Mouse (Mus musculus): ENCODE results near the gene Cabcoco1. TPM values are rescaled to one million over a fixed set of nuclear protein-coding genes. Genes with fewer than 3 reads are reported as not detected.

The Cabcoco1 gene
- polyA plus RNA-seq, 1 experiment from 2014 or later, result 1.3 TPM

DNA sequence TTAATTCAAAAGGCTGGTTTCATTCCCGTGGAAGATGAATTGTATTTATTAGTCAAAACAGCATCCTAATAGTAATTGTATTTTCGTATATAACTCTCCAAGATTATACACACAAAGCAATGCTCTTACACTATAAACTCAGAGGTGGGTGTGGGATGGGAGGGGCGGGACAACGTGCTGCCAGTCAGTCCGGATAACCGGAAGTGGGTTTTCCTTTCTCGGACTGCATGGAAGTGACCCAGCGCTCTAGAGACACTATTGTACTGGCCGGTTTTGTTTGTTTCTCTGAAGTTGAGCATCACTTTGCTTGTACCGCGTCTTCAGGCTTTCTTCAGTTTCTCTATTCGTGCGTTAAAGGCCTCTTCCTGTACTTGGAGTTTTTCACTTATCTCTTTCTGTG is 110.8 kb downstream of the Cabcoco1 start:
- H3K36me3 ChIP-seq, result no peaks in the 10 kb centered on the region
- WGBS, result 89% methylated on average over 13 of the region's 13 CpGs
- ATAC-seq (ENCODE audit: low FRiP score), result no peak
- H3K27ac ChIP-seq (replicated peaks), result no peak overlapping the region
- no peaks in the 10 kb centered on the region for H3K4me1 ChIP-seq
- H3K9me3 ChIP-seq (replicated peaks), result no peaks in the 10 kb centered on the region
- H3K4me3 ChIP-seq (replicated peaks), result no peak overlapping the region
- no peak overlapping the region for H3K4me2 ChIP-seq
- no peaks in the 10 kb centered on the region for H3K27me3 ChIP-seq (replicated peaks)
- H3K9ac ChIP-seq (replicated peaks), result no peak overlapping the region

- Histone ChIP-seq H3K36me3 (no peaks in the 10 kb centered on the region), H3K9me3 (replicated peaks) (no peaks in the 10 kb centered on the region), H3K4me3 (replicated peaks) (no peak overlapping the region), H3K4me2 (no peak overlapping the region), H3K27ac (replicated peaks) (no peak overlapping the region), H3K27me3 (replicated peaks) (no peaks in the 10 kb centered on the region), H3K9ac (replicated peaks) (no peak overlapping the region), H3K4me1 (no peaks in the 10 kb centered on the region)
- no peak for ATAC-seq (ENCODE audit: low FRiP score)
- 65% methylated on average over 7 of the region's 7 CpGs for WGBS
These were observed 121.2 kb downstream of the Cabcoco1 start for GRCm38 (mm10) chr10:68420393-68420920.

- H3K9me3 ChIP-seq (replicated peaks), result no peaks in the 10 kb centered on the region
- H3K27me3 ChIP-seq (replicated peaks), result no peaks in the 10 kb centered on the region
- WGBS, result 68% methylated on average over 2 of the region's 2 CpGs
- no peak overlapping the region for H3K27ac ChIP-seq (replicated peaks)
- H3K36me3 ChIP-seq, result no peaks in the 10 kb centered on the region
- no peak overlapping the region for H3K4me3 ChIP-seq (replicated peaks)
- H3K9ac ChIP-seq (replicated peaks), result no peak overlapping the region
- H3K4me2 ChIP-seq, result no peak overlapping the region
- no peak for ATAC-seq (ENCODE audit: low FRiP score)
- no peaks in the 10 kb centered on the region for H3K4me1 ChIP-seq
These were observed 121.8 kb downstream of the Cabcoco1 start for GRCm38 (mm10) chr10:68419893-68420292.

DNA sequence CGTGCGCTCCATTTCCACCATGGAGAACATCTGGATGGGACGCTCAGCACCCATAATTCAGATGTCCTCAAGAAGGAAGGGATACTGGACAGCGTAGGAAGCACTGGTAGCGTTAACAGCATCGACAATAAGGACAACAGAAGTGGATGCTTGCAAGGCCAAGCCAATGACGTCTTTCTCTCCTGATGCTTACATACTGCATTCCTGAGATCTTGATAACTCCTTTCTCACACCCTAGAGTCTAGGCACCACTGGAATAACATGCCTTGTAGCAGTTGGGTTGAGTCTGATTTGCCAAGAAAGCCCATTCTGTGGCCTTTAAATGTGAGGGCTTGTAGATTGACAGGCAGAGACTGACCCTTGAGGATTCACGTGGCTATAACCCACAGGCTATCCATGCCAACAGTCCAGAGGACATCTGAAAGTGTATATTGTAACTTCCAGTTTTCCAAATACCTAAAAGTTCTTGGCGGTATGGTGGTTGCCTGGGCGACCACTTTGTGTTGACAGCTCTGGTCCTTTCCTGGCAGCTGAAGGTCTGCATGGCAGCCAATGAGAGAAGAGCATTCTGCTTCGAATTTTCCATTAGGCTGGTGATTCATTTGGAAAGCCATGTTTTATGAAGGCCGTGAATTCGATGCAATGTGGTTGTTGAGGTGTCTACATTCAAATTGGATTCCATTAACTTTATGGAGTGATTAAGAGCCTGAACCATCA is 124.5 kb downstream of the Cabcoco1 start:
- 89% methylated on average over 13 of the region's 13 CpGs for WGBS
- H3K4me1 ChIP-seq, result no peaks in the 10 kb centered on the region
- H3K36me3 ChIP-seq, result no peaks in the 10 kb centered on the region
- H3K27me3 ChIP-seq (replicated peaks), result no peaks in the 10 kb centered on the region
- no peak for ATAC-seq (ENCODE audit: low FRiP score)
- H3K9me3 ChIP-seq (replicated peaks), result no peaks in the 10 kb centered on the region
- no peak overlapping the region for H3K9ac ChIP-seq (replicated peaks)
- H3K27ac ChIP-seq (replicated peaks), result no peak overlapping the region
- no peak overlapping the region for H3K4me2 ChIP-seq
- H3K4me3 ChIP-seq (replicated peaks), result no peak overlapping the region

DNA sequence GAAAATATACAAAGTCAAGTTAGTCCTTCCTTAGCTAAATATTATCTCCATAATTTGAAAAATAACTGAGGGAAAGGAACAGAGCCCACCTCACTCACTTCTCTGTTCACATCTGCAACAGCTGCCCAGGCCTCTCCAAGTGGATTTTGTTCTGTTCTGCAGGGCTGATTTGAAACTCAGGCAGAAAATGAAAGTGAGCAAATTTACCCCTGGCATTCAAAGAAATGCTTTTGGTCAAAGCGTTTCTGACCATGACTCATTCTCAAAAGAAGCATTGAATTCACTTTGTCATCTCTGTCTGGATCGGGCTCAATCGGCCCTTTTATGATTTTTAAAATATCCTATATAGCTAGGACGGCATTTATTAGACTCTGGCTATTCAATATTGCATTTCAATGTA is 135.8 kb downstream of the Cabcoco1 start:
- H3K36me3 ChIP-seq, result no peaks in the 10 kb centered on the region
- ATAC-seq (ENCODE audit: low FRiP score), result no peak
- no peak overlapping the region for H3K27ac ChIP-seq (replicated peaks)
- 85% methylated on average over 4 of the region's 4 CpGs for WGBS
- no peak overlapping the region for H3K4me3 ChIP-seq (replicated peaks)
- H3K9ac ChIP-seq (replicated peaks), result no peak overlapping the region
- H3K9me3 ChIP-seq (replicated peaks), result no peaks in the 10 kb centered on the region
- no peak overlapping the region for H3K4me2 ChIP-seq
- H3K4me1 ChIP-seq, result no peaks in the 10 kb centered on the region
- H3K27me3 ChIP-seq (replicated peaks), result no peaks in the 10 kb centered on the region

DNA sequence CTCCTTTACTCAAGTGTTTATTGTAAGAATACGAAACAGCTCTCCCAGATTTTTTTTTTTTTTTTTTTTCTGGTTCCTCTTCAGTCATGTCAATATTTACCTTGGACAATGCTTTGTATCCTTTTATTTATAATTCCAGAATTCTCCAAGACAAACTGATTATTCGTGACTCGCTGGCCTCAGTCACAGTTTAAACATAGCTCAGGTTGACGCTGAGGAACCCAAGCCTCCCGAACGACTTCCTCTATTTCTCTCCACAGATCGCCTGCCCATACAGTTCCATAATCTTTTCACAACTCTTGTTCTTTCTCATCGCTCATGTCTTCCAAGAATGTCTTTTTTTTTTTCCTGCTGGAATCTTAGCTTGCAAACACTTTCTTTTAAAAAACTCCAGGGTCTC is 144.9 kb downstream of the Cabcoco1 start:
- 81% methylated on average over 8 of the region's 8 CpGs for WGBS
- Histone ChIP-seq H3K4me3 (replicated peaks) (no peak overlapping the region), H3K9ac (replicated peaks) (no peak overlapping the region), H3K27me3 (replicated peaks) (no peaks in the 10 kb centered on the region), H3K36me3 (no peaks in the 10 kb centered on the region), H3K4me1 (no peaks in the 10 kb centered on the region), H3K4me2 (no peak overlapping the region), H3K27ac (replicated peaks) (no peak overlapping the region), H3K9me3 (replicated peaks) (no peaks in the 10 kb centered on the region)
- ATAC-seq (ENCODE audit: low FRiP score), result no peak

DNA sequence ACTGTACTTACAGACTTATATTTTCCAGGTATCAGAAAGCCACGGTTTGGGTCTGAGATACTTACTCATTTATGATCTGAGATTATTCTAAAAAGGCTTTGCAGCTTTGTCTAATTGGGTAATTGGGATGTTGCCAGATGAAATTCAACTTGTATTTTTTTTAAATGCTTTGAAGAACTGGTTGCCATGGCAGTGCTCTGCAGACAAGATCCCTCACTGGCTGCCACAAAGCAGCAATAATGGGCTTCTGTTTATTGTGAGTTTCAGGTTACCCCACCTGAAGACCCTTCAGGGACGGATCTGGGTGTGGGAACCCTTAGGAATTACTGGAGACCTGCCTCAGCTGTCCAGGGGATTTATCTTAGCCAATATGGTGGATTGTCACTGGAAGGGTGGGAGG is 145.6 kb downstream of the Cabcoco1 start:
- no peaks in the 10 kb centered on the region for H3K4me1 ChIP-seq
- 57% methylated on average over 2 of the region's 2 CpGs for WGBS
- H3K9me3 ChIP-seq (replicated peaks), result no peaks in the 10 kb centered on the region
- no peaks in the 10 kb centered on the region for H3K27me3 ChIP-seq (replicated peaks)
- no peak for ATAC-seq (ENCODE audit: low FRiP score)
- H3K27ac ChIP-seq (replicated peaks), result no peak overlapping the region
- no peaks in the 10 kb centered on the region for H3K36me3 ChIP-seq
- H3K4me2 ChIP-seq, result no peak overlapping the region
- H3K9ac ChIP-seq (replicated peaks), result no peak overlapping the region
- no peak overlapping the region for H3K4me3 ChIP-seq (replicated peaks)

DNA sequence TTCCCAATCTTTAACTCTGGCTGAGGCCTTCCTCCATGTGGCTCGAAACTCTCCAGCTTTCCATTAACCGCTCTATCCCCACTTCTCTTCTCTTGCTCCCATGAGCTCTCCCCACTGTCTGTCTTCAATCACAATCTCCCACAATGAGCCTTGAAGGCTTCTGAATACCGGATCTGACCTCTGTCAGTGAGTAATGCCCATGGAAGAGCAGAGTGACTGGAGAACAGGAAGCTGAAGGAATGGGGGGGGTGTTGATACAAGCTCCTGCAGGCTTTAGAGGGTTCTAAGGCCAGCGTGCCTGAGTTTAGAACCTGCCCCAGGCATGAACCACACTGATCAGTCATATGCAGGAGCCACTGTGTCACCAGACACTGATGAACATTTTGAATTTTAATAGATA is 150.1 kb downstream of the Cabcoco1 start:
- H3K4me3 ChIP-seq (replicated peaks), result no peak overlapping the region
- no peak overlapping the region for H3K9ac ChIP-seq (replicated peaks)
- no peaks in the 10 kb centered on the region for H3K36me3 ChIP-seq
- no peaks in the 10 kb centered on the region for H3K27me3 ChIP-seq (replicated peaks)
- no peak for ATAC-seq (ENCODE audit: low FRiP score)
- 72% methylated on average over 4 of the region's 4 CpGs for WGBS
- H3K4me1 ChIP-seq, result no peaks in the 10 kb centered on the region
- no peak overlapping the region for H3K4me2 ChIP-seq
- no peak overlapping the region for H3K27ac ChIP-seq (replicated peaks)
- no peaks in the 10 kb centered on the region for H3K9me3 ChIP-seq (replicated peaks)

- no peak overlapping the region for H3K27ac ChIP-seq (replicated peaks)
- H3K36me3 ChIP-seq, result no peaks in the 10 kb centered on the region
- no peaks in the 10 kb centered on the region for H3K9me3 ChIP-seq (replicated peaks)
- no peaks in the 10 kb centered on the region for H3K4me1 ChIP-seq
- no peak overlapping the region for H3K9ac ChIP-seq (replicated peaks)
- H3K4me3 ChIP-seq (replicated peaks), result no peak overlapping the region
- no peak for ATAC-seq (ENCODE audit: low FRiP score)
- no peaks in the 10 kb centered on the region for H3K27me3 ChIP-seq (replicated peaks)
- WGBS, result 84% methylated on average over 4 of the region's 4 CpGs
- no peak overlapping the region for H3K4me2 ChIP-seq
These were observed 152.9 kb downstream of the Cabcoco1 start for GRCm38 (mm10) chr10:68388802-68389201.

DNA sequence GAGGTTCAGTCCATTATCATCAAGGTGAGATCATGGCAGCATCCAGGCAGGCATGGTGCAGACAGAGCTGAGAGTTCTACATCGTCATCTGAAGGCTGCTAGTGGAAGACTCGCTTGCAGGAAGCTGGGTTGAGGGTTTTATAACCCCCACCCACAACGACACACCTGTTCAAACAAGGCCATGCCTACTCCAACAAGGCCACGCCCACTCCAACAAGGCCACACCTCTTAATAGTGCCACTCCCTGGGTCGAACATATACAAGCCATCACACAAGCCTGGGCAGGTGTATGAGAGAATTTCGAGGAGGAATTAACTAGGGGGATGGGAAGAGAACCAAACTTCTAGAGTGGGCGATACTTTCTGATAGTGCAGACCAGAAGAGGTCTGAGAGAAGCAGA is 153.6 kb downstream of the Cabcoco1 start:
- H3K27ac ChIP-seq (replicated peaks), result no peak overlapping the region
- no peak overlapping the region for H3K4me2 ChIP-seq
- H3K4me3 ChIP-seq (replicated peaks), result no peak overlapping the region
- WGBS, result 80% methylated on average over 7 of the region's 7 CpGs
- H3K36me3 ChIP-seq, result no peaks in the 10 kb centered on the region
- no peaks in the 10 kb centered on the region for H3K4me1 ChIP-seq
- H3K9ac ChIP-seq (replicated peaks), result no peak overlapping the region
- no peaks in the 10 kb centered on the region for H3K27me3 ChIP-seq (replicated peaks)
- no peak for ATAC-seq (ENCODE audit: low FRiP score)
- no peaks in the 10 kb centered on the region for H3K9me3 ChIP-seq (replicated peaks)
